Mouse (Mus musculus): ENCODE data around the gene Mcidas.

- TF ChIP-seq CTCF (IDR thresholded peaks at IDR 0.05; ENCODE audit: low read depth, low read length) = no peak
- no peak for TF ChIP-seq POLR2A (IDR thresholded peaks at IDR 0.05; ENCODE audit: insufficient read depth, low read length)
- no peak for TF ChIP-seq EP300 (IDR thresholded peaks at IDR 0.05; ENCODE audit: insufficient read depth, low read depth, low read length)
Measured at GRCm38 (mm10) chr13:113034950-113035421, 41.3 kb downstream of the Mcidas start, which contains the start of gene Cdc20b.
